Mouse (Mus musculus): ENCODE measurements around the gene Ric8b. TPM values are rescaled to one million over a fixed set of nuclear protein-coding genes. Genes with fewer than 3 reads are reported as not detected.

The Ric8b gene
- total and polyA plus RNA-seq, 2 experiments from 2014 or later = 33.8 to 49.6 TPM

- Histone ChIP-seq H3K27ac (no peak overlapping the region), H3K9me3 (ENCODE audit: low read length) (no peaks in the 10 kb centered on the region), H3K36me3 (ENCODE audit: insufficient read depth, low read length) (no peaks in the 10 kb centered on the region), H3K4me3 (ENCODE audit: low read length) (no peak overlapping the region), H3K27me3 (ENCODE audit: insufficient read depth, low read length) (no peaks in the 10 kb centered on the region), H3K4me2 (ENCODE audit: low read depth, low read length) (no peak overlapping the region), H3K4me1 (ENCODE audit: insufficient read depth, low read length) (no peaks in the 10 kb centered on the region), H3K9ac (replicated peaks; ENCODE audit: low read length) (no peak overlapping the region)
- DNase-seq (ENCODE audit: low spot score) = peak; percentile 83
- no peak for ATAC-seq
- TF ChIP-seq CTCF (IDR thresholded peaks at IDR 0.05; ENCODE audit: low read depth) = peak; percentile 82
- WGBS = 17% methylated on average over 5 of the region's 5 CpGs
Measured at GRCm38 (mm10) chr10:85046585-85046984, 129.2 kb downstream of the Ric8b start.

GRCm38 (mm10) chr10:85048008-85048407 is 130.6 kb downstream of the Ric8b start:
- TF ChIP-seq CTCF (IDR thresholded peaks at IDR 0.05; ENCODE audit: low read depth) = no peak
- H3K27ac ChIP-seq = no peak overlapping the region
- 94% methylated on average over 8 of the region's 8 CpGs for WGBS
- H3K4me2 ChIP-seq (ENCODE audit: low read depth, low read length) = no peak overlapping the region
- H3K27me3 ChIP-seq (ENCODE audit: insufficient read depth, low read length) = no peaks in the 10 kb centered on the region
- no peak overlapping the region for H3K9ac ChIP-seq (replicated peaks; ENCODE audit: low read length)
- H3K4me3 ChIP-seq (ENCODE audit: low read length) = no peak overlapping the region
- DNase-seq (ENCODE audit: low spot score) = no peak
- no peaks in the 10 kb centered on the region for H3K4me1 ChIP-seq (ENCODE audit: insufficient read depth, low read length)
- H3K9me3 ChIP-seq (ENCODE audit: low read length) = no peaks in the 10 kb centered on the region
- H3K36me3 ChIP-seq (ENCODE audit: insufficient read depth, low read length) = no peaks in the 10 kb centered on the region
- ATAC-seq = no peak

- no peak for DNase-seq (ENCODE audit: low spot score)
- H3K4me1 ChIP-seq (ENCODE audit: insufficient read depth, low read length) = no peaks in the 10 kb centered on the region
- H3K9me3 ChIP-seq (ENCODE audit: low read length) = no peaks in the 10 kb centered on the region
- no peak overlapping the region for H3K27ac ChIP-seq
- H3K4me2 ChIP-seq (ENCODE audit: low read depth, low read length) = no peak overlapping the region
- ATAC-seq = no peak
- no peak overlapping the region for H3K9ac ChIP-seq (replicated peaks; ENCODE audit: low read length)
- WGBS = 59% methylated on average over 4 of the region's 4 CpGs
- H3K4me3 ChIP-seq (ENCODE audit: low read length) = no peak overlapping the region
- no peaks in the 10 kb centered on the region for H3K36me3 ChIP-seq (ENCODE audit: insufficient read depth, low read length)
- no peaks in the 10 kb centered on the region for H3K27me3 ChIP-seq (ENCODE audit: insufficient read depth, low read length)
- TF ChIP-seq CTCF (IDR thresholded peaks at IDR 0.05; ENCODE audit: low read depth) = no peak
Measured at GRCm38 (mm10) chr10:85050668-85051208, 133.3 kb downstream of the Ric8b start.

- Histone ChIP-seq H3K27ac (no peak overlapping the region), H3K27me3 (ENCODE audit: insufficient read depth, low read length) (no peaks in the 10 kb centered on the region), H3K4me1 (ENCODE audit: insufficient read depth, low read length) (no peaks in the 10 kb centered on the region), H3K36me3 (ENCODE audit: insufficient read depth, low read length) (no peaks in the 10 kb centered on the region), H3K4me3 (ENCODE audit: low read length) (no peak overlapping the region), H3K9me3 (ENCODE audit: low read length) (no peaks in the 10 kb centered on the region), H3K4me2 (ENCODE audit: low read depth, low read length) (no peak overlapping the region), H3K9ac (replicated peaks; ENCODE audit: low read length) (no peak overlapping the region)
- WGBS = 42% methylated on average over 4 of the region's 4 CpGs
- TF ChIP-seq CTCF (IDR thresholded peaks at IDR 0.05; ENCODE audit: low read depth) = no peak
- DNase-seq (ENCODE audit: low spot score) (no peak), ATAC-seq (no peak)
Measured at GRCm38 (mm10) chr10:85052451-85052850, 135.0 kb downstream of the Ric8b start.

- Histone ChIP-seq H3K9ac (replicated peaks; ENCODE audit: low read length) (no peak overlapping the region), H3K9me3 (ENCODE audit: low read length) (no peaks in the 10 kb centered on the region), H3K4me3 (ENCODE audit: low read length) (no peak overlapping the region), H3K4me2 (ENCODE audit: low read depth, low read length) (no peak overlapping the region), H3K27me3 (ENCODE audit: insufficient read depth, low read length) (no peaks in the 10 kb centered on the region), H3K27ac (no peak overlapping the region), H3K36me3 (ENCODE audit: insufficient read depth, low read length) (no peaks in the 10 kb centered on the region), H3K4me1 (ENCODE audit: insufficient read depth, low read length) (no peaks in the 10 kb centered on the region)
- no peak for ATAC-seq
- WGBS = 89% methylated on average over 2 of the region's 2 CpGs
- TF ChIP-seq CTCF (IDR thresholded peaks at IDR 0.05; ENCODE audit: low read depth) = no peak
- no peak for DNase-seq (ENCODE audit: low spot score)
Measured at GRCm38 (mm10) chr10:85054876-85055275, 137.5 kb downstream of the Ric8b start.

Other genes starting within 250 kb of the Ric8b start
- 16.7 and 21.5 TPM in 2 replicates for gene Rfx4, start 161.6 kb upstream of the Ric8b start, total RNA-seq (2014; rRNA removed)
- 16.1 and 17.1 TPM in 2 replicates for gene Rfx4, start 161.6 kb upstream of the Ric8b start, polyA plus RNA-seq (2015; fragmentation: Nextera tagmentation; extraction: Ambion mirVana)
- gene Fhl4, start 184.9 kb downstream of the Ric8b start, total RNA-seq (2014; rRNA removed) = 1.2 TPM in 2 replicates
- 2.1 TPM in 2 replicates for gene Fhl4, start 184.9 kb downstream of the Ric8b start, polyA plus RNA-seq (2015; fragmentation: Nextera tagmentation; extraction: Ambion mirVana)
- 20.4 and 21.1 TPM in 2 replicates for gene Tmem263, start 185.0 kb downstream of the Ric8b start, total RNA-seq (2014; rRNA removed)
- 46.9 and 48.6 TPM in 2 replicates for gene Tmem263, start 185.0 kb downstream of the Ric8b start, polyA plus RNA-seq (2015; fragmentation: Nextera tagmentation; extraction: Ambion mirVana)
- gene Mterf2, start 210.4 kb downstream of the Ric8b start, total RNA-seq (2014; rRNA removed) = 9.8 and 16.3 TPM in 2 replicates
- 20.0 and 22.8 TPM in 2 replicates for gene Mterf2, start 210.4 kb downstream of the Ric8b start, polyA plus RNA-seq (2015; fragmentation: Nextera tagmentation; extraction: Ambion mirVana)